Mouse (Mus musculus): ENCODE results near the gene Ghrl. TPM values are rescaled to one million over a fixed set of nuclear protein-coding genes. Genes with fewer than 3 reads are reported as not detected.
"Not testable (repeated sequence)": the region's sequence is repeated elsewhere in the genome, so short reads cannot be mapped to it uniquely, and the experiment has no call there.

The Ghrl gene
- polyA plus RNA-seq, 1 experiment from 2014 or later = 1.5 TPM

- H3K27me3 ChIP-seq = peaks cover 5% of the 10 kb centered on the region
- in situ Hi-C loops (cut with MboI; ENCODE audit: low pct_unique_long_range_greater_than_20kb) = no loop called here
- no peak for TF ChIP-seq CTCF (IDR thresholded peaks at IDR 0.05)
- ChIA-PET POLR2A (interaction anchor here (1.0 kb wide), 1 partner anchor 46 kb away, joined by 4 read pairs; no protein-coding TSS in a partner anchor), CTCF (no interaction called here)
- DNase-seq (ENCODE audit: low read depth, low spot score) (no peak), ATAC-seq (no peak)
These were observed 17.8 kb upstream of the Ghrl start for GRCm38 (mm10) chr6:113737318-113738046.

GRCm38 (mm10) chr6:113731296-113731695, 11.6 kb upstream of the Ghrl start:
- in situ Hi-C loops (cut with MboI; ENCODE audit: low pct_unique_long_range_greater_than_20kb) = no loop called here

GRCm38 (mm10) chr6:113728181-113728580, 8.5 kb upstream of the Ghrl start:
- POLR2A ChIA-PET = no interaction called here
- in situ Hi-C loops (cut with MboI; ENCODE audit: low pct_unique_long_range_greater_than_20kb) = no loop called here
- TF ChIP-seq CTCF (IDR thresholded peaks at IDR 0.05) = no peak
- ATAC-seq (no peak), DNase-seq (ENCODE audit: low read depth, low spot score) (no peak)
- CTCF ChIA-PET = interaction anchor here (1.0 kb wide), 1 partner anchor 9 kb away, joined by 5 read pairs; the partner anchor contains the start of gene Ghrl
- H3K27me3 ChIP-seq = no peaks in the 10 kb centered on the region

More at GRCm38 (mm10) chr6:113731296-113731695, 11.6 kb upstream of the Ghrl start:
- POLR2A ChIA-PET = no interaction called here
- TF ChIP-seq CTCF (IDR thresholded peaks at IDR 0.05) = no peak
- ATAC-seq = no peak
- DNase-seq (ENCODE audit: low read depth, low spot score) = no peak
- CTCF ChIA-PET = interaction anchor here (1.1 kb wide), 1 partner anchor 9 kb away, joined by 3 read pairs; the partner anchor contains the start of gene Sec13
- H3K27me3 ChIP-seq = no peaks in the 10 kb centered on the region

DNA sequence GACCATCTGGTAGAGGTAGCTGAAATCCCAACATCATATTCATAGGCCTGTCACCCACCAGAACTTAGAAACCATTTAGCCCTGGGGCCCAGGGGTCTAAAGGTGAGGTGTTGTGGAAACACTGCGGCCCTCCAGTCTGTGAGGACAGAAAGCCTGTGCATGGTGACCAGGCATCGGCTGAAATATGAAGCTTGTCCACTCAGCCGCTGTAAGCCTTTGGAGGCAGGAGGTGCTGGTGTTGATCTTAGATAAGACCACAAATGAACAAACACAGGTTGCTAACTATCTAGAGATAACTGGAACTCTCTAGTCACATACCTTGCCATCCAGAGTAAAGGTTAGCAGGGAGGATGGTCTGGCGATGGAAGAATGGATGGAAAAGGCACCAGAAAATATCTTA, 1.4 kb upstream of the Ghrl start:
- no peak for TF ChIP-seq CTCF (IDR thresholded peaks at IDR 0.05)
- in situ Hi-C loops (cut with MboI; ENCODE audit: low pct_unique_long_range_greater_than_20kb) = no loop called here
- ChIA-PET CTCF (interaction anchor here (0.6 kb wide), 1 partner anchor 1365 kb away, joined by 3 read pairs; no protein-coding TSS in a partner anchor), POLR2A (no interaction called here)
- no peak for DNase-seq (ENCODE audit: low read depth, low spot score)
- ATAC-seq = no peak
- no peaks in the 10 kb centered on the region for H3K27me3 ChIP-seq

DNA sequence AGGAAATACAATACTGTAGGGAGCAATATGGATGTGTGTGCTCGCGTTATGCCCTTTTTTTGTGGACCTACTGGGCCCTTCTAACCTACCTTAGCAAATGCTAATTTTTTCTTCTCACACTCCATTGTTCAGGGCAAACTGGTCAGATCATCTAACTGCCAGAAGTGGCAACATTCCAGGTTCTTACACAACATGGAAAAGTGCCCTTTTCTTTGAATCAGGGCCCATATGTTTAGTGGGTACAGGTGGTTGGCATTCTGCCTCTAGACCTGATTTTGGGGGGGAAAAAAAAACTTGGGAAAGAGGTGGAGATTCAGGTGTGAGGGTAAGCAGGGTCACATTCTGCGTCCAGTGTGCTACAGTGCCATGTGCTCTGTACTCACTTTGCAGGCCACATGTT, 2.1 kb downstream of the Ghrl start:
- no peak for DNase-seq (ENCODE audit: low read depth, low spot score)
- ChIA-PET CTCF (interaction anchor here (1.1 kb wide), 1 partner anchor 15 kb away, joined by 3 read pairs; no protein-coding TSS in a partner anchor), POLR2A (no interaction called here)
- TF ChIP-seq CTCF (IDR thresholded peaks at IDR 0.05) = no peak
- in situ Hi-C loops (cut with MboI; ENCODE audit: low pct_unique_long_range_greater_than_20kb) = no loop called here
- no peaks in the 10 kb centered on the region for H3K27me3 ChIP-seq
- no peak for ATAC-seq

DNA sequence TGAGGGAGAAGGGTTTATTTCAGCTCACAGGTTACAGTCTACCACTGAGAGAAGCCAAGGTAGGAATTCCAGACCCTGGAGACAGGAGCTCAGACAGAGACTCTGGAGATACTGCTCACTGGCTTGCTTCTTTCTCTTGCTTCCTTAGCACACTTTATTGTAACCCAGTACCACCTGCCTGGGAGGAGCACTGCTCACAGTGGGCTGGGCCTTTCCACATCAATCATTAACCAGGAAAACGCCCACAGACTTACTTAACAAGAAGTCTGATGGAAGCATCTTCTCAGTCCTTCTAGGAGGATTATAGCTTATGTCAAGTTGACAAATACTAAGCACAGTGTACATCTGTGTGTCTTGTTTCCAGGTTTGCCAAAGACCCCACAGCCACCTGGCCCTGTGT, 4.9 kb downstream of the Ghrl start:
- TF ChIP-seq CTCF (IDR thresholded peaks at IDR 0.05) = no peak
- DNase-seq (ENCODE audit: low read depth, low spot score) = no peak
- no peak for ATAC-seq
- POLR2A ChIA-PET = no interaction called here
- H3K27me3 ChIP-seq = no peaks in the 10 kb centered on the region
- CTCF ChIA-PET = interaction anchor here (1.2 to 2.5 kb wide), 2 partner anchors 10 to 76 kb away, joined by 3 to 9 read pairs; partner anchors contain the start of gene Irak2
- in situ Hi-C loops (cut with MboI; ENCODE audit: low pct_unique_long_range_greater_than_20kb) = no loop called here

GRCm38 (mm10) chr6:113714276-113714675, 5.4 kb downstream of the Ghrl start:
- POLR2A ChIA-PET = no interaction called here
- H3K27me3 ChIP-seq = no peaks in the 10 kb centered on the region
- no peak for ATAC-seq
- in situ Hi-C loops (cut with MboI; ENCODE audit: low pct_unique_long_range_greater_than_20kb) = no loop called here
- CTCF ChIA-PET = interaction anchor here (1.2 to 2.5 kb wide), 2 partner anchors 9 to 75 kb away, joined by 3 to 9 read pairs; partner anchors contain the start of gene Irak2
- DNase-seq (ENCODE audit: low read depth, low spot score) = no peak
- no peak for TF ChIP-seq CTCF (IDR thresholded peaks at IDR 0.05)

DNA sequence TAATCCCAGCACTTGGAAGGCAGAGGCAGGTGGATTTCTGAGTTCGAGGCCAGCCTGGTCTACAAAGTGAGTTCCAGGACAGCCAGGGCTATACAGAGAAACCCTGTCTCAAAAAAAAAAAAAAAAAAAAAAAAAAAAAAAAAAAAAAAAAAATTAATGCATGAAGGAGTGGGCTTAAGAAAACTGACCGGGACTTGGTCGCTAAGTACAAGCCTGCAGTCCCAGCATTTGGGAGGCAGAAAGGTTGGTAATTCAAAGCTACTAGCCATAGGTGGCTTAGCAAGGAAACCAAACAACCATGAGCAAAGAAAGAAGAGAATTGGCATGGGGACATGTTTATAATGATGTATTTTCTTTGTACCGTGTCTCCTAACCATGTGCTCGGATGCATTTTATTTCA, 6.3 kb downstream of the Ghrl start:
- H3K27me3 ChIP-seq; CTCF ChIA-PET; DNase-seq (ENCODE audit: low read depth, low spot score); POLR2A ChIA-PET; in situ Hi-C loops (cut with MboI; ENCODE audit: low pct_unique_long_range_greater_than_20kb); ATAC-seq: not testable (repeated sequence)

GRCm38 (mm10) chr6:113712718-113713117, 7.0 kb downstream of the Ghrl start:
- in situ Hi-C loops (cut with MboI; ENCODE audit: low pct_unique_long_range_greater_than_20kb) = no loop called here
- no peak for DNase-seq (ENCODE audit: low read depth, low spot score)
- CTCF ChIA-PET = interaction anchor here (1.2 kb wide), 1 partner anchor 12 kb away, joined by 3 read pairs; no protein-coding TSS in a partner anchor
- POLR2A ChIA-PET = no interaction called here
- H3K27me3 ChIP-seq = no peaks in the 10 kb centered on the region
- no peak for TF ChIP-seq CTCF (IDR thresholded peaks at IDR 0.05)
- ATAC-seq = no peak

DNA sequence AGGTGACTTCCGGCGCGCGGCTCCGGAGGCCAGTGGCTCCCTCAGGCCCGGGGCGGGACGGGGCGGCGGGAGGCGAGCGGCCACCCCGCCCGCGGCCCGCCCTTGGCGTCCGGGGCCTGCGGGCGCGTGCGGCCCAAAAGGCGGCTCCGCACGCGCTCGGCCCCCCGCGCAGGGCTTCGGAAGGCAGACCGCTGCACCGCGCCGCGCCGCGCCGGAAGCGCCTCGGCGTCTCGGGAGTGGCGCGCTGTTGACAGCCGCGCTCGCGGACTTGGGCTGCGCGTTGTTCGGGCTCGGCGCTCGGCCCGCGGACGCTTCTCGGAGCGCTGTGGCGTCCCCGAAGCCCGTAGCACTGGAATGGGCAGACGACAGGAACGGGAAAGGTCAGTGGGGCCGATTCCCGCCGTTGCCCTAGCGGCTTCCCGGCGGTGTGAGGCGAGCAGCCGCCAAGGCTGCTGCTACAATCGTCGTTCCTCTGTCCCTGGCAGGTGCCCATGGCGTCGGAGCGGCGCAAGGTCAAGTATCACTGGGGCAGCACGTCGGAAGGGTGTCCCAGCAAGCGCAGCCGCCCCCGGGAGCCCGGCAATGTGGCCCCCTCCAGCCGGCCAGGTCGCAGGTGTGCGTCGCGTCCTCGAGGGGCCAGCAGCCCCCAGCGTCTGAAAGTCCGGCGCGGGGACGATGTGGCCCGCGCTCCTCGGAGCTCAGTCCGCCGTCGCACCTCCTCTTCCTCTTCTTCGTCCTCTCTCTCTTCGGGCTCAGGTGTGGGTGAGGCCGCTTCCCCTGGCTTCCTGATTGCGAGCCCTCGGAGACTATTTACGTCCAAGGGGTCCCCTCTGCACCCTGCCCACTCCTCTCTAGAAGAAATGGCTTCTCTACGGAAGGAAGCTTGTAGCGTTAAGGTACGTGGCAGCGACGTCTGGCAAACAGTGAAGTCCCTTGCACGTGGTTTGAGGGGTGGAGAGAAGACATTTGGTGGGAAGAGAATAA, 22.2 kb downstream of the Ghrl start:
- CTCF ChIA-PET = interaction anchor here (1.0 to 1.6 kb wide), 2 partner anchors 10 to 59 kb away, joined by 3 to 6 read pairs; partner anchors contain the start of gene Irak2
- POLR2A ChIA-PET = interaction anchor here (0.7 to 1.1 kb wide), 2 partner anchors 21 to 35 kb away, joined by 4 read pairs; no protein-coding TSS in a partner anchor
- in situ Hi-C loops (cut with MboI; ENCODE audit: low pct_unique_long_range_greater_than_20kb) = no loop called here
- DNase-seq (ENCODE audit: low read depth, low spot score) (no peak), ATAC-seq (peak; percentile 15)
- no peaks in the 10 kb centered on the region for H3K27me3 ChIP-seq
- no peak for TF ChIP-seq CTCF (IDR thresholded peaks at IDR 0.05)

Measured in Patski (cell line).